Comparison of ENCODE assay signal across 28 mouse cellular contexts in genomic region chr2:62497333-62498002, GRCm38 (mm10). TPM values are rescaled to one million over a fixed set of nuclear protein-coding genes. Genes with fewer than 3 reads are reported as not detected.
"Had no signal": no experiment of that assay in that cellular context is flagged by ENCODE, and none has a peak within 500 bp of the region (broad histone marks: within the 10 kb centered on the region; RNA-seq: fewer than 3 reads in every experiment).

No protein-coding gene starts in this region.

- H3K36me3 ChIP-seq: kidney, embryonic 15.5 days; limb, embryonic 12.5 days; limb, embryonic 15.5 days; midbrain, embryonic 10.5 days; midbrain, embryonic 13.5 days; neural tube, embryonic 13.5 days had no signal

- H3K9me3 ChIP-seq: kidney, embryonic 15.5 days; limb, embryonic 12.5 days; limb, embryonic 15.5 days; megakaryocyte, embryonic 14.5 days; midbrain, embryonic 10.5 days; midbrain, embryonic 13.5 days; neural tube, embryonic 13.5 days had no signal

- ATAC-seq: liver, postnatal 0 days; lung, postnatal 0 days; midbrain, embryonic 13.5 days; midbrain, embryonic 16.5 days had no signal

- H3K27me3 ChIP-seq: kidney, embryonic 15.5 days; limb, embryonic 12.5 days; limb, embryonic 15.5 days; megakaryocyte, embryonic 14.5 days; midbrain, embryonic 13.5 days; neural tube, embryonic 13.5 days had no signal

- H3K27ac ChIP-seq: kidney, embryonic 15.5 days; limb, embryonic 12.5 days; limb, embryonic 15.5 days; liver, embryonic 14.5 days; midbrain, embryonic 10.5 days; midbrain, embryonic 13.5 days; neural tube, embryonic 13.5 days had no signal

- H3K4me1 ChIP-seq: kidney, embryonic 15.5 days; limb, embryonic 12.5 days; limb, embryonic 15.5 days; megakaryocyte, embryonic 14.5 days; midbrain, embryonic 10.5 days; midbrain, embryonic 13.5 days; neural tube, embryonic 13.5 days had no signal

- H3K4me2 ChIP-seq: kidney, embryonic 15.5 days; limb, embryonic 12.5 days; limb, embryonic 15.5 days; liver, embryonic 11.5 days; lung, embryonic 14.5 days; midbrain, embryonic 13.5 days; neural tube, embryonic 13.5 days had no signal

- H3K4me3 ChIP-seq: kidney, embryonic 15.5 days; limb, embryonic 12.5 days; limb, embryonic 15.5 days; megakaryocyte, embryonic 14.5 days; midbrain, embryonic 10.5 days; midbrain, embryonic 13.5 days; myocyte; neural tube, embryonic 13.5 days had no signal

- DNase-seq: kidney, postnatal 10 days; kidney, postnatal 36 days; left cerebral cortex, postnatal 4 days; liver, postnatal 0 days; lung, embryonic 14.5 days; retina, postnatal 1 day; right cerebral cortex, postnatal 25 days; spleen, adult 18-20 months; thymus, adult 2 months; thymus, postnatal 14 days; thymus, postnatal 4 days had no signal

- H3K9ac ChIP-seq: kidney, embryonic 15.5 days; limb, embryonic 12.5 days; limb, embryonic 15.5 days; liver, embryonic 14.5 days; liver, postnatal 0 days; lung, embryonic 14.5 days; midbrain, embryonic 13.5 days; neural tube, embryonic 13.5 days had no signal

RNA-seq across cellular contexts. Expression of gene Gcg, which starts 14.0 kb away (rescaled TPM):
- total RNA-seq: left cerebral cortex, adult 8-10 months; left cerebral cortex, postnatal 14 days; monocyte, adult 5-6 weeks; neutrophil, adult 5-6 weeks had no signal
- polyA plus RNA-seq: limb, embryonic 15.5 days; liver, postnatal 0 days; lung, embryonic 14.5 days; lung, postnatal 0 days; midbrain, embryonic 10.5 days; myocyte; neural tube, embryonic 13.5 days; testis, adult 2 months had no signal
